Comparison of ENCODE assay signal across 8 mouse cellular contexts in genomic region chr7:63755476-63755948, GRCm38 (mm10).
DNase-seq lines count a peak whose midpoint lies in the region; ATAC-seq lines count a peak whose summit lies in the region.

No protein-coding gene starts in this region.

- intact Hi-C loops in left cerebral cortex, postnatal 14 days (cut with DNase I), result loop anchor here (5.0 to 10.0 kb wide), 3 partner anchors 299 to 569 kb away; no protein-coding TSS in a partner anchor

- no peaks in the 10 kb centered on the region for H3K36me3 ChIP-seq in intestine, embryonic 16.5 days (ENCODE audit: control insufficient read depth, insufficient read depth, low read length)

- H3K4me1 ChIP-seq in intestine, embryonic 16.5 days (ENCODE audit: control insufficient read depth, insufficient read depth, low read length), result peaks cover 11% of the 10 kb centered on the region; the same call in 1 of the 2 replicates

- ATAC-seq in activated CD4-positive, CD25-positive, alpha-beta regulatory T cell, adult 4 months, result peak; percentile 81
- peak; percentile 47 for ATAC-seq in intestine, embryonic 16.5 days
- ATAC-seq in megakaryocyte progenitor cell, adult 5-6 weeks (replicated peaks; ENCODE audit: poor library complexity), result peak; percentile 75

- H3K27me3 ChIP-seq in intestine, embryonic 16.5 days (replicated peaks; ENCODE audit: control insufficient read depth, insufficient read depth, low read length), result peaks cover 64% of the 10 kb centered on the region

- DNase-seq in embryo, embryonic 10 days (ENCODE audit: low spot score), result peak; percentile 93
- peak; percentile 71 to 83 for DNase-seq in gastrocnemius, postnatal 4 days (ENCODE audit: low spot score in 2 of 2)
- DNase-seq in left cerebral cortex, postnatal 14 days (ENCODE audit: low spot score in 2 of 2), result peak; percentile 87 to 92
- DNase-seq in right cerebral cortex, adult 2 months (ENCODE audit: low spot score in 2 of 2), result peak; percentile 84 to 85
- peak; percentile 81 for DNase-seq in urinary bladder, postnatal 14 days (ENCODE audit: low spot score)

- peak overlapping the region; percentile 41 for H3K4me3 ChIP-seq in intestine, embryonic 16.5 days (ENCODE audit: low read length)

- H3K27ac ChIP-seq in intestine, embryonic 16.5 days (ENCODE audit: low read length), result no peak overlapping the region

- no peaks in the 10 kb centered on the region for H3K9me3 ChIP-seq in intestine, embryonic 16.5 days (ENCODE audit: control insufficient read depth, low read length)

- peak overlapping the region; percentile 71 for H3K4me2 ChIP-seq in intestine, embryonic 16.5 days (ENCODE audit: low read depth, low read length)

- H3K9ac ChIP-seq in intestine, embryonic 16.5 days (ENCODE audit: low read depth, low read length), result peak overlapping the region; percentile 62

- WGBS in intestine, embryonic 16.5 days, result 2% methylated on average over 13 of the region's 13 CpGs
